Mouse (Mus musculus) ovary, postnatal 14 days (tissue): ENCODE measurements around the gene Shcbp1l.
"Not testable (repeated sequence)": the region's sequence is repeated elsewhere in the genome, so short reads cannot be mapped to it uniquely, and the experiment has no call there.

ENCODE experiments used
- DNase-seq: peaks from one replicate; pipeline ENCODE4 v3.0.0; 2022; ENCODE audit warnings: low spot score

Shcbp1l gene

GRCm38 (mm10) chr1:153424271-153424670 is 691 bp upstream of the Shcbp1l start:
- DNase-seq = no peak

DNA sequence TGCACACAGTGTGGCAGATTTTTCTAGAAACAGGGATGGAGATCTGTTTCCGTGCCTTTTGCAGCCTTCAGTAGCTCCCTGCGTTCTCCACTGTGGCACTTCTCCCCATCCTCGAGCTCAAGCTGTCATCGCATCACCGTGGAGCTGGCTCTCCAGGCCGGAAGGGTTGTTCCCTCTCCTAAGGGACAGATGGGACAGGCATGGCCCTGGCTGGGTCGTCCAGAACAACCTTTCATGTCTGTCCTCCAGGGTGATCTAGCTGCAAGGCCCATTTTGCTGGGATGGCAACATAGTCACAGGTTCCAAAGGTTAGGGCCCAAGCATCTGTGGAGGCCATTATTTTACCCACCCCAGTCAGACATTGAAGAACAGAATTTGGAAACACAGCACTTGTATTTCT is 6.2 kb downstream of the Shcbp1l start:
- no peak for DNase-seq

DNA sequence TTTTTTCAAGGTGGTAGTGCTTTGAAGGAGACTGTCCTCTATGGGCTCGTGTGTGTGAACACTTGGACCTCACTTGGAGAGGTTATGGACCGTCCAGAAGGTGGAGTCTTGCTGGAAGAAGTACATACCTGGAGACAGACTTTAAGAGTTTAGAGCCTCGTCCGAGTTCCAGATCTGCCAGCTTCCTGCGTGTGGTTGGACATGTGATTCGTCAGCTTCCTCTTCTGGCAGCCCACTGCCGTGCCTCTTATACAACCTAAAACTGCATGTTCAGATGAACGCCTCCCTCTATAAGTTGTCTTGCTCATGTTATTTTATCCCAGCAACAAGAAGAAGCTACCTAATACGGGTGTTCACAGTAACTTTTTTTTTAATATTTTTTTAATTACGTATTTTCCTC is 6.7 kb downstream of the Shcbp1l start:
- DNase-seq = no peak

- DNase-seq = no peak
Measured at GRCm38 (mm10) chr1:153432329-153432728, 7.4 kb downstream of the Shcbp1l start.

DNA sequence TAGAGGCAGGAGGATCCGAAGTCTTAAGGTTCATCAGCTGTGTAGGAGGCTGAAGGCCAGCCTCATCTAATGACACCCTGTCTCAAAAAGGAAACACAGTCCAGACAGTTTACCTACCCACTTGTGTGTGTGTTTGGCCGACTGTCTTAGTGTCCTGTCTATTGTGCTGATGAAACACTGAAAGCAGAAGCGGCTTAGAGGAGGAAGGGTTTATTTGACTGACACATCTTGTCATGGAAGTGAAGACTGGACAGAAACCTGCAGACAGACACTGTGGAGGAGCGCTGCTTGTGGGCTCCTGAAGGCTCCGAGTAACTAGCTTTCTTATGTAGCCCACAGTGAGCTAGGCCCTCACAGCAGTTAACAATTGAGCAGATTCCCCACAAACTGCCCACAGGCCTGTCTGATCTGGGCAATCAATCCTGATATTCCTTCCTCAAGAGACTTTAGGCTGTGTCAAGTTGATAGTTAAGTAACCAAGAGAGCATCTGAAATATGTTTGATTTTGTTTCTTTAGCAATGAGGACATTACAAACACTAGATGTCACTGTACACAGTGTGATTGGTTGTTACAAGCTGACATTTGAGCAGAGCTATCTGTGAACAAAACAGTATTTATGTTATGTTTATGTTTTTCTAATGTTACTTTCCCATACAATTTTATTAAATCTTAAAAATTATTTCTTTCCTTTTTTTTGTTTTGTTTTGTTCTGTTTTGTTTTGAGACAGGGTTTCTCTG is 9.1 kb downstream of the Shcbp1l start:
- DNase-seq = no peak

DNA sequence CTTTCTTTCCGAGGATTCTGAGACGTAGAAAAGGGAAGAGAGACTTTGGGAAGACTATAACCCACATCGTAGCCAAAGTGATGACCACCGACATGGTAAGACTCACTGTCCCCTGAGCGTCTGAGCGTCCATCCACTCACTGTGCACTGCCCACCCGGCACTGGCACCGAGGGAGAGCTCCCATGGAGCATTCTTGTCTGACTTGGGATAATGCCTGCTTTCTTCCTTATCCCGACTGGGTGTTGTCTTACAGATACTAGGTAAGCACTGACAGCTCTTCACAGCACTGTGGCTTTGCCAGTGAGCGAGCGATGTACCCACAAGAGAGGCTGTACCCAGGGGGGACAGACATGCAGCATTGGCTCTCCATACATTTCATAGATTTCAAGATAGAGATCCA is 12.6 kb downstream of the Shcbp1l start:
- DNase-seq = no peak

DNA sequence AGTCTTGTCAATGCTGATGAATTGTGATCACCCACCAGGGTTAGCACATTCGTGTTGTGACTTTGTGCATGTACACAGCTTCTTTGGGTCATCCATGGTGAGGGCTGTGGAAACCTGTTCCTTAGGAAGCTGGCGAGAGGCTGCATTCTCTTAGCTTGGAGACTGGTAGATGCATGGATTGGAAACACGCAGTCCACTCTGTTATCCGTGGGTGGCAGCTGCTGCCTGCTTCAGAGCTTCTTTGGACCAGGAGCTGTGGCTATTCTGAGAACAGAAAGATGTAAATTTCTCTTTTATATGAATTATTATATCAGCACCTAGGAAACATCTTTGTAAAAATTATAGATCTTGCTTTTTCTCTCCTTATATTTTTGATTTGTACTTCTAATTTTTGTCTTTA is 15.8 kb downstream of the Shcbp1l start:
- DNase-seq = no peak

DNA sequence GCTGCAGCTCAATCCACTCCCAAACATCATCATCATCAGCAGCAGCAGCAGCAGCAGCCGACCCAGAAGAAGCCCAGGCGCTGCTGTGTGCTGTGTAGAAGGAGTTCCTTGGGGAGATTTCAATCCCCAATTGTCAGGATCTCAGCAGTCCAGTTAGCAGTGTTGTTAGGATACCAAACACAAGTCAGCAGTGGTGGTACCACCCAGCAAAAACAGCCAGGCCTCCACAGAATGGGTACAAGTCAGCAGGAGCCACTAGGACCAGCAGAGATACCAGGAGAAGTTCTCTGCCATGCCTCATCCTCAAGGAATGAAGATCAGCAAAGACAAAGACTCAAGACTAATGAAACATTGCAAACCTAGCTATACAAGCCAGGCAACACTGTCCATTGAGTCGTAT is 16.7 kb downstream of the Shcbp1l start:
- DNase-seq = no peak

GRCm38 (mm10) chr1:153443019-153443418 is 18.1 kb downstream of the Shcbp1l start:
- DNase-seq = no peak

- DNase-seq = no peak
Measured at GRCm38 (mm10) chr1:153443632-153444031, 18.7 kb downstream of the Shcbp1l start.

DNA sequence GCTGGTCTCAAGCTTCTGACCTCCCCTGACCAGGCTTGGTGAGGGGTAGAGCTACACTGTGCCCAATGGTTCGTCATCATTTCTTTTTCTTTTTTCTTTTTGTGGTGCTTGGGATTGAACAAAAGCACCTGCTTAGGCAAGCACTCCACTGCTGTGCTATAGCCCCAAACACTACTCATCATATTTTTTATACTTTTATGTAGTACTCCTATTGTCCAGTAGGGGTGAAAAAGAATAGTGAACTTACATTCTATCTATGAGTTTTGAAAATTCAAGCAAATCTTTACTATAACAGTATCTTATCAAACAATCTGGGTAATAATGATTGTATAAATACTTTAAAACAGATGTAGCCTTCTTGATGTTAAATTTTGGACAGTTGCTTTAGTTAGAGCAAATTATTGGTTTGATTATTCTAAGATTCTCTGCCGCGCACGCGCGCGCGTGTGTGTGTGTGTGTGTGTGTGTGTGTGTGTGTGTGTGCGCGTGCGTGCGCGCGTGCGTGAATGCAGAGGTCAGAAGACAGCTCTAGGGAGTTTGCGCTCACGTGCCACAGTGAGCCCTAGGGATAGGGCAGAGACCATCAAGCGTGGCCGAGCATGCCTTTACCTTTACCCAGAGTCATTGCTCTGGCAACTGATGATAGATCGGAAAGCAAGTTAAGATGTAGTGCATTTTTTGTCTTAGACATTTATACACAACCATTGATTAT is 21.3 kb downstream of the Shcbp1l start:
- no peak for DNase-seq

DNA sequence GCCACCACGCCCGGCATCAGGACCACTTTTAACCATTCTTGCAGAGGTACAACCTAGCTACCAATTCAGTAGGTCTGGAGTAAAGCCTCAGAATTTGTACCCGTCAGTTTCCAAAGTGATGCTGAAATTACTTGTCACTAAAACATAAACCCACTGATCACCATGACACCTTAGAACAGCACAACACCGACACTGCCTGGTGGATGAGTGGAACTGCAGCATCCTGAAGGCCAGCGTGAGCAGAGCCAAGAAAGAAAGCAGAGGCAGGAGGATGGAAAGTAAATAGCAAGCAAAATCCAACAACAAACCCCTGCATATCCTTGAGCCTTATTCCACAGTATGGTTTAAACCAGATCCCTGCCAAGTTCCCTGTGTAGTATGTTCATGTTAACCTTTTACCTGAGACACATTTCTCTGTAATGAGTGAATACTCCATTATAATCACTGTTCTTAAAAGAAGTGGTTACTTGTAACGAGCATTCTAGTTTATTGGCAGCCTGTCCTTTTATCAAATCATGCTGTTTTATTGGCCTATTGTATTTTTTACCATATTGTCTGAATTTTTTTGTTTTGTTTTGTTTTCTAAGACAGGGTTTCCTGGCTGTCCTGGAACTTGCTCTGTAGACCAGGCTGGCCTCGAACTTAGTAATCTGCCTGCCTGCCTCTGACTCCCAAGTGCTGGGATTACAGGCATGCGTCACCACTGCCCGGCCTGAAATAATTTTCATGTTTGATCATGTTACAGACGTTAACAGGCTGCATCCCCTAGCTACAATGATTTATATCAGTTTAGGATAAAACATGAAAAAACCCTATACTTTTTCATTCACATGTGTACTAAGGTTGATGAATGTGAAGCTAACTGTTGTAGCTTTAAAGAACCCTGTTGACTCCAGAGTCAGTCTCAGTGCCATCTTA is 26.5 kb downstream of the Shcbp1l start:
- DNase-seq = no peak

GRCm38 (mm10) chr1:153453146-153453642 is 28.2 kb downstream of the Shcbp1l start:
- no peak for DNase-seq

- DNase-seq = no peak
Measured at GRCm38 (mm10) chr1:153456137-153456536, 31.2 kb downstream of the Shcbp1l start.

GRCm38 (mm10) chr1:153461796-153462195 is 36.8 kb downstream of the Shcbp1l start:
- no peak for DNase-seq

DNA sequence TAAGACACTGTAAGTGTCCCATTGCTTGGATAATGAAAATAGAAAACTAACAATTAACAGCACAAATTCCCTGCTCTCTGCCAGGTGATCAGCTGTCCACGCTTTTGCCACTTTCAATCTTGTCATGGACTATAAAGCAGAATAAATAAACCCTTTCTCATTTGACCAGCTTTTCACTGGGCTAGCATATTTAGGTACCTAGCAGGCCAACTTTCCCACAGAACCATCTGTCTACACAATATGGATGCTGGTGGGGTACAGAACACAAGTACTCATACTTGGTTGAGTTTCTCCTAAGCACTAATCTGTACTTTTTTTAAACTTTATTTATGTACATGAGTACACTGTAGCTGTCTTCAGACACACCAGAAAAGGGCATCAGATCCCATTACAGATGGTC is 54.3 kb downstream of the Shcbp1l start:
- DNase-seq = no peak

DNA sequence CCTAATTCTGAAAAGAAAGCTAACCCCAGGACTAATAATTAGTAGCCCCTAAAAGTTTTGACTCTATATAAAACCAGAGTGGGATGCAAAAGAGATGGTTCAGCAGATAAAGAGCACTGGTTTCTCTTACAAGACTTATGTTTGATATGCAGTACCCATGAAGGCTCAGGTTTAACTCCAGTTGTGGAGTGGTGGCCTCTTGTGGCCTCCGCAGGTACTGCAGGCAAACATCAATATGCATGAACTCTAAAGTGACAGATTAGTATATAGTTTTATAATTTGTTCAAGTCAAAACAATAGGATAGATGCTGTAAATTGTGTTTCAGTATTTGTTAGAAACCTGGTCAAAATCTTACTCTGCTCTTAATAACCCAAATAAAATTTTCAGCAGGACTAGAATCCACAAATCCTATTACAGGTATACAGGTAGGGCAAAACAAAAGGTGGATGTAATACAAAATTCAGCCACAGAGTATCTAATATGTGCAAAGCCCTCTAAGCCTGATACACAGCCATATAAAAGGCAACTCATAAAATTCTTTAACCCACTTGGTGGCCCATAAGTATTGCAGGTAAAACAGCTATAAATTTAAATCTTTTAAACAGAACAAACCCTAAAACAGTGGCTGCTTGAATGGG is 55.5 kb downstream of the Shcbp1l start:
- peak; percentile 58 for DNase-seq

DNA sequence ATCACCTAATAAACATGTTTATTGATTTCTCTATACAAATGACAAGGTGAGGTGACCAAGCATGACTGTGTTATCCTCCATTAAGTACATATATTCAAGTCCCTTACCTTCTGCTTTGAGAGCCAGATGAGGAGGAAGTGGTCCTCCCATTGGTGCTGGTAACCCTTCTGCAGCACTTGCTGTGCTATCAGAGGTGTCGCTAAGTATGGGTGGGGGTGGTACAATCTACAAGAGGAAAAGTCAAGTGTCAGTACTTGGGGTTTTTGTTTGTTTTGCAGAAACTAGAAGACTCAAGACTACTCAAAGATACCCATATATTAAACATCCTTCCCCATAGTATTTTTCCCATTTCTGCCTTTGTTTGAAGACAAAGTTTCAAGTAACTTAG is 56.1 kb downstream of the Shcbp1l start:
- no peak for DNase-seq

- DNase-seq = no peak
Measured at GRCm38 (mm10) chr1:153485201-153485796, 60.3 kb downstream of the Shcbp1l start.

GRCm38 (mm10) chr1:153486120-153486519 is 61.2 kb downstream of the Shcbp1l start:
- DNase-seq = not testable (repeated sequence)

DNA sequence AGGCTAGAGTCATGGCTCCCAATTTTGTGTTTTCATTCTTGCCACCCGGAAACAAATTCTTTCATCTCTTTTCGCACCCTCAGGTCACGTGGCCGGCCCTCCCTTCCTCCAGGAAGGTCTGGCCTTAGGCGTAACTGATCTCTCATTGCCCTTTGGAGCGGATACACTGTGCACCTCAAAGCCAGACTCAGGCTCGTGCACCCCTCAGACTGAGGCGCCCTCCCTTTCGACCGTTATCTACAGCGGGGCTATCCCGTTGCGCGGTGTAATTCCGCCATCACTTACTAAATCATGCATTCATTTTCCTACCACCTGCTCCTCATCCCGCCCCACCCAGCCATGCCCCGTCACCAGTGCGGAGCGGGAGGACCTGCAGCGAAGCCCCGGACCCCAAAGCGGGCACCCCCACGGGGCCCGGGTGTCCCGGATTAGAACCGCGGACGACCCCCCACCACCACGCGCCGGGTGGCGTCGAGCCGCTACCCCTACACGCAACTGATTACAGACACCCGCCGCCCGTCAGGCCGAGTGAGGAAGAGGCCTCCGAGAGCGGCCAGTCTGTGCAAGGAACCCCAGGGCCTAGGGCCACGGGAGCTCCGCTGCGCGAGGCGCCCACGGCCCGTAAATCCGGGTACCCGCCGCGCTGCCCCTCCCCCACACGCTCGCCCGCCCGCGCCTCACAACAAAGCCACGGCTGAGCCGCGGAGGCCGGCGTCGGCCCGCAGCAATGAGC is 62.0 kb downstream of the Shcbp1l start:
- peak; percentile 31 for DNase-seq
